Mouse (Mus musculus) urinary bladder, postnatal 10 days (tissue): Measurements from ENCODE around the gene Zfp57.

Experiments used
- DNase-seq: peaks from one replicate; pipeline ENCODE4 v3.0.0; 2022; ENCODE audit warnings: low spot score

Gene Zfp57

DNA sequence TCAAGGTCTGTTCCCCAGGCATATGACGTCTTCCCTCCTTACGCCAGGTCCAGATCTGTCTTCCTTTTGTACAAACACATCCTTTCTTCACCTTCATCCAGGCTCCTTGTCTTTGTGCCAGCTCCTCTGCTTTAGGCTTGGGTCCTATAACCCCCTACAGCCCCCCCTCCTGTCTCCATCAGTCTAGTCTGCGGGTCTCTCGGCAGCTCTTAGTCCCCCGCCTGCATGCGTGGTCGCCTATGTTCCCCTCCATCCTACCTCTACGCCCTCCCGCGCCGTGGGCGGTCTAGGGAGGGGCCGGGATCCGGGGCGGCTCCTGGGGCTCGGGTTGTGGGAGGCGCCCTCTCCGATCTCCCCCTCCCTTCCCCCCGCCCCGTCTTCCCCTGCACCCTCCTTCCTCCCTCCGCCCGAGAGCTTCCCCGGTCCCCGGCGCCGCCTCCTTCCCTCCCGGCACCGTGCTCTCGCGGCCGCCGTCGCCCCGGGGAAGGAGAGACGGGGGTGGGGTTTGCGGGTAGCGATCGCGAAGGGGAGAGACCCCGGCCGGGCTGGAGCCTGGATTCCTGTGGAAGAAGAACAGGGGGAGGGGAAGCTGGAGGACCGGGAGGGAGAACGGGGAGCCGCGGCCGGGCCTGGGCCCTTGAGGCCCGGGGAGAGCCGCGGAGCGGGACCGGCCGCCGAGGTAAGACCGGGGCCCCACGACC is 44.8 kb downstream of the Zfp57 start, which contains the start of gene Gabbr1:
Gene Gabbr1, plus strand, starts transcription at position 356 of the 701 bp plus-strand sequence.
- DNase-seq, result peak; percentile 38

DNA sequence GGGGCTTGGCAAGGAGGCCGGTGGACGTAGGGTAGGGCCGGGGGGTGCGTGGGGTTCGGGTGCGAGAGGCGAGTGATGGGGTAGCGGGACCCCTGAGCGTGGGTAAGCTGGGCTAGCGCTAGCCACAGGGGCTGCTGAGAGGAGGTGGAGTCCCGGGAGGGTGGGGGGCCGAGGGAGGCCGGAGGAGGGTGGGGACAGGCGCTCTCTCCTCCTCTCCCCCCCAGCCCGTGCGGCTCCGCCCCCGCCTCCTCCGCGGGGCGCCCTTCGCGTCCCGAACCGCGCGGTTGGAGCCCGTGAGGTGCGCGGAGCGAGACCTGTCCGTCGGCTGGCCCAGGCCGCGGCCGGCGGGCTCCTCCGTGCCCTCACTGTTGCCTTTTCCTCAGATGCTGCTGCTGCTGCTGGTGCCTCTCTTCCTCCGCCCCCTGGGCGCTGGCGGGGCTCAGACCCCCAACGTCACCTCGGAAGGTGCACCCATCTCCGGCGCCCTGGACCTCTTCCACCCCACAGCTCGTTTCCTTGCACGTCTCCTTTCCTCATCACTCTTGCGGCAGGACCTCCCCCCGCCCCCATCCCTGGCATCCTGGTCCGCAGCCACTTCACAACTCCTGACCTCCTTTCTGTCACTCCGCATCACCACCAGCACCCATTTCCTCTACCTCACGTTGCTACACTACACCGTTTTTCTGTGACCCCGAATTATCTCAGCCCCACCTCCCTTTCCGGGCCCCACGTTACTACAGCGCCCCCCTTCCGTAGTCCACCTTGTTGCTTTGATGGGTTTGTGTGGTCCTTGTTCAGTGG is 45.5 kb downstream of the Zfp57 start:
- DNase-seq, result no peak

DNA sequence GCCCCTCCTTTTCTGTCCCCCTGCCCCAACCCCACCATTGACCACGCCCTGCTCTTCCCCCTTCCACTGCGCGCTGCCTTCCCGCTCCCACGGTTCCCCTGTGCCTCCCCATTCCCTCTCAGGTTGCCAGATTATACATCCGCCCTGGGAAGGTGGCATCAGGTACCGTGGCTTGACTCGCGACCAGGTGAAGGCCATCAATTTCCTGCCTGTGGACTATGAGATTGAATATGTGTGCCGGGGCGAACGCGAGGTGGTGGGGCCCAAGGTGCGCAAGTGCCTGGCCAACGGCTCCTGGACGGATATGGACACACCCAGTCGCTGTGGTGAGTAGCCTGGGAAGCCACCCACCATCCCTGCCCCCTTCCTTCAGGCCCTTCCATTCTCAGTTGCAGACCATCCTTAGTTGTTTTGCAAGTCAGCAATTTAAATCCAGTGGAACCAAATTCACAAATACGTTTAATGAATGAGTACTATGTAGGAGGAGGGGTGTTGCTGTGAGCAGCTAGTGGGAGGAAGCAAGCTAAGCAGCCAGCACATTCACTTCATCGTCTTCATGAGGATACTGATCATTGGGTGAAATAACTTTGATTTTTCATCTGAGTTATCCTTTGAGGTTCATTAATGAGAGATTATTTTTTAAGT is 46.5 kb downstream of the Zfp57 start:
- DNase-seq, result no peak

DNA sequence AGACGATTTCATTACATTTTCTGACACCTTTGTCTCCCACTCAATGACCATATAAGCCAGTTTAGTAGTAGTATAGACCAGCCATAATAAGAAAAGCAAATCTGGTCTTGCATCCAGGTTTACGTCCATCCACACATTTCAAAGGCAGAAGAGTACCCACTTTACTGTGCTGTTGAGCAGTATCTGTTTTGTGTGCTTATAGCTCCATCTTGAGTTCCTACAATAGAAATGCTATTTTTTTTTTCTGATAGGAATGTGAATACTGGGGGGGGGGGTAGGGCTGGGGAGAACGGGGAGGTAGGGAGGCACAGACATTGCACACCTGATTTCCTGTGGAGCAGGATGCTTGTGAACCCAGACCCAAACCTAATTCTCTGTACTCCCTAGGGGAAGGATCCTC is 47.0 kb downstream of the Zfp57 start:
- DNase-seq, result no peak

DNA sequence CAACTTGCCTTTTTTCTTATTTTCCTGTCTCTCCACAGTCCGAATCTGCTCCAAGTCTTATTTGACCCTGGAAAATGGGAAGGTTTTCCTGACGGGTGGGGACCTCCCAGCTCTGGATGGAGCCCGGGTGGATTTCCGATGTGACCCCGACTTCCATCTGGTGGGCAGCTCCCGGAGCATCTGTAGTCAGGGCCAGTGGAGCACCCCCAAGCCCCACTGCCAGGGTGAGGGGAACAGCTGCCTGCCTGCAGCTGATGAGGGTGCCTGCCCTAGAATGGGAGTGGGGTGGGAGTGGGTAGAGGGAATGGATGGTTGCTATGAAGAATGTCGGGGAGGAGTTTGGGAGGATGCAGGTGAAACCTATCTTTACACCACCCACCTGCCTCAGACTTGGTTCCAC is 47.4 kb downstream of the Zfp57 start:
- no peak for DNase-seq

DNA sequence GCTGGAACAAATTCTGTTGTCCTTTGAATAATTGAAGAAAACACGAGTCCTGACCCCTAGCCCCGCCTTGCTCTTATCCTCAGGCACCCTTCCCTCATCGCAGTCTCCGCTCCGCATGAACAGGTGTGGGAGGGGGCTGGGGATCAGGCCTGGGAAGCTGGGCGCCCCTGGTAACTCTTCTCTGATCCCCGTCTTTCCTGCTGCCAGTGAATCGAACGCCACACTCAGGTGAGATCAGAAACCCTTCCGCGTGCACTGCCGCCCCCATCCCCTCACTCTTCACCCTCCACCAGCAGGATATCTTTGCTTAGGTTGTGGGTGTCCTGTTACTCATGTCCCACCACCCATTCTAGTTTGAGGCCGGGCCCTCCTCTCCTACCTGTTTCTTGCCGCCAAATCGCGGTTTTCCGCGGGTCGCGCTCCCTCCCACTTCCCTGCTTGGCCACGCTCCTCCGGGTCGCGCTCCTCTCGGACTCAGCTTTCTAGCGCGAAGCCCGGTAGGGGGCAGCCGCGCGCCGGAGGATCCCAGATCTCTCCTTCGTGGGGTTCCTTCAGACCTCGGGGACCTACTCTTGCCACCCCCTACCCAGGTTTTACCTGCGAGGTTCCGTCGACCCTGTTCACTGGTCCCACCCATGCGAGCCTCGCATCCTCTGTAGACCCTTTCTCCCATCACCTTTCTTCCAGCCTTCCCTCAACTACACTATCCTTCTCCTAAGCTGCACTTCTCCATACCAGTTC is 48.8 kb downstream of the Zfp57 start:
- peak; percentile 41 for DNase-seq

DNA sequence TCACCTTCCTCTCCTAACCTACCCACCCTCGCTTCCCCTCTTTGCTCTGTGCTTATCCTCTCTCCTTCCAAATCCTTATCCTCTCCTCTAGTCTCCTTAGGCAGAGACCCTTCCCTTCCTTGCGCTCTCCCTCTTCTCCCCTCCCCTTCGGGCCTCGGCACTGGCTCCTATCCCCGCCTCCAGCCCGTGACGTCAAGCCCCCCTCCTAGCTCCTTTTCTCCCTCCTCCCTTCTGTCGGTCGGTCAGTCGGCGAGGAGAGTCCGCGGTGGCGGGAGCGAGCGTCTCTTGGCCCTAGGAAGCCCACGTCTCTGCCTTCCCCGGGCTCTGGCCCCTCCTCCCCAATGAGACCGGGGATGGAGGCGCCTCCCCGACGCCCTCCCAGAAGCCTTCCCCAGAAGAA is 49.4 kb downstream of the Zfp57 start:
- peak; percentile 48 for DNase-seq

DNA sequence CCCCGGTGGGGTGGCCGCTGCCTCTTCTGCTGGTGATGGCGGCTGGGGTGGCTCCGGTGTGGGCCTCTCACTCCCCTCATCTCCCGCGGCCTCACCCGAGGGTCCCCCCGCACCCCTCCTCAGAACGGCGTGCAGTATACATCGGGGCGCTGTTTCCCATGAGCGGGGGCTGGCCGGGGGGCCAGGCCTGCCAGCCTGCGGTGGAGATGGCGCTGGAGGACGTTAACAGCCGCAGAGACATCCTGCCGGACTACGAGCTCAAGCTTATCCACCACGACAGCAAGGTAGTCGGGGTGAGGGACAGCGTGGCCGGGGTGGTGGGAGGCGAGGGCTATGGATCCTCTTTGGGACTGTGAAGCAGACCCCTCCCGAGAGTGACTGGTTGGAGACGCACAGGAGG is 49.9 kb downstream of the Zfp57 start:
- DNase-seq, result no peak

DNA sequence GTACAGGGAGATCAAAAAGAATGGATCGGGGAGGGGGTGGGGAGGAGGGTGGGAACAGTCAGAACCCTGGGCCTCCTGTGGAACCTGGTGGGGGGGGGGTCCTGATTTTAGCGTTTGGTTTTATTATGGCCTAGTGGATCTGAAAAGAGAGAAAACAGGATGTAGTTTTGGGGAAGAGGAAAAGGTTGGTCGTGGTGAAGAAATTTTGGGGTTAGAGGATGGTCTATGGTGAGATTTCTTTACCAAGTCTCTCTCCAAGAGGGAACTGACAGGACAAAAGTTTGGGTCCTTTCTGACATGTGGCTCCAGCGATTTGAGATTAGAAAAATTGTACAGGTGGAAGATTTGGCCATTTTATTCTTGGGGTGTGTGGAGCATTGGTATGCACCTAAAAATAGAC is 50.8 kb downstream of the Zfp57 start:
- no peak for DNase-seq

DNA sequence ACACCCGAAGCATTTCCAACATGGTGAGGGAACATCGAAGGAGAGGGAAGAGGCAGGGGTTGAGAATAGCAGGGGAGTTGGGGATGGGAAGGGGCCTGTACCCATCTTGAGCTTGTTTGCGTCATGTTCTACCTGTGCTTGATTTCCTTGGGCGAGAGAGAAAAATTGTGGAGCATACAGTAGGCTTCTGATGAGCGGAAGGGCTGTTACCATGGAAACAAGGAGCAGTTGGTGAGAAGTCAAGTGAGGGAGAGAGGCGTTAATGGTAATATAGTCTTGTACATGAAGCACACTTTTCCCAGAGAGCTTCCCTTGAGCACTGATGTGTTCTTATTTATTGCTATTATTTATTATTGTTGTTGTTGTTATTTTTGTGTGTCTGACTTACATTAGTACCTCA is 56.0 kb downstream of the Zfp57 start:
- no peak for DNase-seq
